Mouse (Mus musculus): ENCODE data around the gene Orai3.

GRCm38 (mm10) chr7:127748235-127748560 is 21.4 kb upstream of the Orai3 start:
- TF ChIP-seq POLR2A (IDR thresholded peaks at IDR 0.05; ENCODE audit: control insufficient read depth, extremely low read depth, insufficient read depth, low read length, poor library complexity) = no peak
- TF ChIP-seq CTCF (IDR thresholded peaks at IDR 0.05; ENCODE audit: borderline replicate concordance, control insufficient read depth, extremely low read depth, insufficient read depth, low read length, poor library complexity) = no peak
